In genomic region chr6:145945700-145946344, GRCm38 (mm10) we compare ENCODE assay signal across 20 mouse cellular contexts. TPM values are rescaled to one million over a fixed set of nuclear protein-coding genes. Genes with fewer than 3 reads are reported as not detected.
DNase-seq lines count a peak whose midpoint lies in the region; ATAC-seq lines count a peak whose summit lies in the region.
"Had no signal": no experiment of that assay in that cellular context is flagged by ENCODE, and none has a peak within 500 bp of the region (broad histone marks: within the 10 kb centered on the region; RNA-seq: fewer than 3 reads in every experiment).

No protein-coding gene starts in this region.

- H3K4me3 ChIP-seq in intestine, embryonic 14.5 days (ENCODE audit: low read depth, low read length) = no peak overlapping the region
- H3K4me3 ChIP-seq in intestine, embryonic 16.5 days (ENCODE audit: low read length) = no peak overlapping the region
- H3K4me3 ChIP-seq in lung, embryonic 16.5 days (ENCODE audit: low read length) = no peak overlapping the region
- H3K4me3 ChIP-seq in limb, embryonic 15.5 days = no peak overlapping the region
- H3K4me3 ChIP-seq: erythroblast, embryonic 14.5 days; hindbrain, embryonic 10.5 days; limb, embryonic 12.5 days; liver, embryonic 15.5 days had no signal

- H3K27me3 ChIP-seq in intestine, embryonic 14.5 days (replicated peaks; ENCODE audit: control insufficient read depth, insufficient read depth, low read length) = no peaks in the 10 kb centered on the region
- H3K27me3 ChIP-seq in intestine, embryonic 16.5 days (replicated peaks; ENCODE audit: control insufficient read depth, insufficient read depth, low read length) = no peaks in the 10 kb centered on the region
- H3K27me3 ChIP-seq in lung, embryonic 16.5 days (ENCODE audit: control insufficient read depth, insufficient read depth, low read depth, low read length) = no peaks in the 10 kb centered on the region
- H3K27me3 ChIP-seq in limb, embryonic 15.5 days = no peaks in the 10 kb centered on the region
- H3K27me3 ChIP-seq: limb, embryonic 12.5 days; liver, embryonic 15.5 days had no signal

- WGBS in intestine, embryonic 14.5 days = 63% methylated on average over 11 of the region's 11 CpGs
- WGBS in intestine, embryonic 16.5 days = 62% methylated on average over 11 of the region's 11 CpGs
- 54% methylated on average over 11 of the region's 11 CpGs for WGBS in lung, embryonic 16.5 days
- WGBS in limb, embryonic 15.5 days = 73% methylated on average over 11 of the region's 11 CpGs

- peak; percentile 93 for DNase-seq in heart, adult 11 months
- DNase-seq in heart, adult 9 months (ENCODE audit: low spot score in 2 of 2) = no peak
- DNase-seq in intestine, embryonic 14.5 days (ENCODE audit: low spot score) = no peak
- DNase-seq in lung, postnatal 25 days (ENCODE audit: low spot score) = no peak
- DNase-seq: adrenal gland, postnatal 10 days; B cell, adult 2 months; cerebellum, adult 11 months; cerebellum, postnatal 14 days; kidney, postnatal 14 days; layer of hippocampus, adult 9-11 months; retina, postnatal 1 day had no signal

- no peak overlapping the region for H3K4me2 ChIP-seq in intestine, embryonic 14.5 days (ENCODE audit: low read length)
- H3K4me2 ChIP-seq in intestine, embryonic 16.5 days (ENCODE audit: low read depth, low read length) = no peak overlapping the region
- H3K4me2 ChIP-seq in lung, embryonic 16.5 days (ENCODE audit: low read depth, low read length) = no peak overlapping the region
- no peak overlapping the region for H3K4me2 ChIP-seq in limb, embryonic 15.5 days
- H3K4me2 ChIP-seq: limb, embryonic 12.5 days; liver, embryonic 15.5 days had no signal

- no peak overlapping the region; the same call in 1 of the 2 replicates for H3K27ac ChIP-seq in intestine, embryonic 14.5 days (ENCODE audit: low read depth)
- H3K27ac ChIP-seq in intestine, embryonic 16.5 days (ENCODE audit: low read length) = no peak overlapping the region
- no peak overlapping the region for H3K27ac ChIP-seq in lung, embryonic 16.5 days (ENCODE audit: low read length)
- H3K27ac ChIP-seq in limb, embryonic 15.5 days = 0 out of 2 replicates have a peak overlapping the region, but pooled peaks have one; percentile 11
- H3K27ac ChIP-seq: hindbrain, embryonic 10.5 days; limb, embryonic 12.5 days; liver, embryonic 15.5 days had no signal

- no peaks in the 10 kb centered on the region for H3K36me3 ChIP-seq in intestine, embryonic 14.5 days (ENCODE audit: control insufficient read depth, insufficient read depth, low read length)
- H3K36me3 ChIP-seq in intestine, embryonic 16.5 days (ENCODE audit: control insufficient read depth, insufficient read depth, low read length) = no peaks in the 10 kb centered on the region
- no peaks in the 10 kb centered on the region for H3K36me3 ChIP-seq in lung, embryonic 16.5 days (ENCODE audit: control insufficient read depth, insufficient read depth, low read length)
- no peaks in the 10 kb centered on the region for H3K36me3 ChIP-seq in limb, embryonic 15.5 days
- H3K36me3 ChIP-seq: hindbrain, embryonic 10.5 days; limb, embryonic 12.5 days; liver, embryonic 15.5 days had no signal

- H3K4me1 ChIP-seq in intestine, embryonic 14.5 days (replicated peaks; ENCODE audit: control insufficient read depth, insufficient read depth, low read length) = 0 out of 2 replicates have a peak, but pooled peaks cover 3% of the 10 kb centered on the region
- peaks cover 4% of the 10 kb centered on the region; the same call in 1 of the 2 replicates for H3K4me1 ChIP-seq in intestine, embryonic 16.5 days (ENCODE audit: control insufficient read depth, insufficient read depth, low read length)
- H3K4me1 ChIP-seq in lung, embryonic 16.5 days (replicated peaks; ENCODE audit: control insufficient read depth, insufficient read depth, low read length) = no peaks in the 10 kb centered on the region; the same call in 1 of the 2 replicates
- H3K4me1 ChIP-seq in limb, embryonic 15.5 days = peaks cover 13% of the 10 kb centered on the region; the same call in 1 of the 2 replicates
- H3K4me1 ChIP-seq: liver, embryonic 15.5 days had no signal

- H3K9me3 ChIP-seq in intestine, embryonic 14.5 days (ENCODE audit: control insufficient read depth, low read length) = no peaks in the 10 kb centered on the region
- H3K9me3 ChIP-seq in intestine, embryonic 16.5 days (ENCODE audit: control insufficient read depth, low read length) = no peaks in the 10 kb centered on the region
- no peaks in the 10 kb centered on the region for H3K9me3 ChIP-seq in lung, embryonic 16.5 days (ENCODE audit: control insufficient read depth, low read length)
- H3K9me3 ChIP-seq in limb, embryonic 15.5 days = no peaks in the 10 kb centered on the region
- H3K9me3 ChIP-seq: hindbrain, embryonic 10.5 days; limb, embryonic 12.5 days; liver, embryonic 15.5 days had no signal

- H3K9ac ChIP-seq in intestine, embryonic 14.5 days (ENCODE audit: low read length) = no peak overlapping the region
- H3K9ac ChIP-seq in intestine, embryonic 16.5 days (ENCODE audit: low read depth, low read length) = no peak overlapping the region
- no peak overlapping the region for H3K9ac ChIP-seq in lung, embryonic 16.5 days (ENCODE audit: low read length)
- no peak overlapping the region for H3K9ac ChIP-seq in limb, embryonic 15.5 days
- H3K9ac ChIP-seq: limb, embryonic 12.5 days; liver, embryonic 15.5 days had no signal

- 0 out of 2 replicates have a peak, but pooled peaks have one; percentile 47 for ATAC-seq in intestine, embryonic 14.5 days (replicated peaks; ENCODE audit: low FRiP score, low TSS enrichment, low read depth)
- ATAC-seq in intestine, embryonic 16.5 days = no peak
- peak; percentile 51; the same call in 1 of the 2 replicates for ATAC-seq in lung, embryonic 16.5 days (ENCODE audit: low read depth)
- ATAC-seq in limb, embryonic 15.5 days (ENCODE audit: insufficient number of reproducible peaks, low FRiP score, low TSS enrichment, low read depth) = no peak
- ATAC-seq: forebrain, embryonic 16.5 days; midbrain, embryonic 16.5 days had no signal

RNA-seq across cellular contexts. Expression of gene Sspn, which starts 14.4 kb away (rescaled TPM):
- 6.4 and 6.7 TPM in 2 replicates for polyA plus RNA-seq in intestine, embryonic 14.5 days (2014; fragmentation: Nextera tagmentation; extraction: Ambion mirVana)
- 6.1 and 6.6 TPM in 2 replicates for polyA plus RNA-seq in intestine, embryonic 16.5 days (2015; fragmentation: Nextera tagmentation; extraction: Ambion mirVana)
- polyA plus RNA-seq in lung, embryonic 16.5 days (2015; fragmentation: Nextera tagmentation; extraction: Ambion mirVana) = 11.4 and 13.4 TPM in 2 replicates
- polyA plus RNA-seq in limb, embryonic 15.5 days (2015; fragmentation: Nextera tagmentation; extraction: Ambion mirVana) = 20.9 and 28.7 TPM in 2 replicates
- polyA plus RNA-seq: erythroblast, embryonic 14.5 days had no signal

Comparison
In these comparisons a context has a peak if more than half of its experiments do, and no peak if none do; other contexts are left out.
1. ATAC-seq: peak in intestine, embryonic 14.5 days (single experiment) and lung, embryonic 16.5 days (single experiment); none in intestine, embryonic 16.5 days (single experiment) and limb, embryonic 15.5 days (single experiment).